13 mouse cellular contexts compared by ENCODE assay signal in the genomic region with DNA sequence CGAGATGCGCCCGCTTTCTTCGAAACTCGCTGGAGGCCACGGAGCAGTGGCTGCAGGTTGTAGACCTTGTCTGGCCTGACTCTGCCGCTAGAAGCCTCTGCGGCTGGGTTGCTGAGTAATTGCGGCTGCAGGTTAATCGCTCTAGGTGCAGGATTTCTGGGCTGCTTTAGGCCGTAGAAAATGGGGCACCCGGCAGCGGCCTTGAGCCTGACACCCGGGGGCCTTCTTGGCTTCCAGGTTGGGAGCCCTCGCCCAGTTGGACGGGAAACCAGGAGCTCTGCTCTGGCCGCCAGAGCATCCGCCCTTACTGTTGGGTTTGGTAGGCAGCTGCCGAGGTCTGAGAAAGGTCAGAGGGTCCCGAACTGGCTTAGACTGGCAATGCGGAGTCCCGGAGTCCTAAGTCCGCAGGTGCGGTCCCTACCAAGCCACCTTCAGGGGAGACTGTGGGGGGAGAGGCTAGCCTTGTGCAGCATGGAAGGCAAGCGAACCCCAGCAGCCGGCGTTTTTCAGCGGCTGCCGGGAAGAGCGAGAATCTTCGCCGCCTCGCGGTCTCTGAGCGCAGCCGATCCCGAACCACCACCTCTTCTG. TPM values are rescaled to one million over a fixed set of nuclear protein-coding genes. Genes with fewer than 3 reads are reported as not detected.
DNase-seq lines count a peak whose midpoint lies in the region; ATAC-seq and TF ChIP-seq lines count a peak whose summit lies in the region.
"Had no signal": no experiment of that assay in that cellular context is flagged by ENCODE, and none has a peak within 500 bp of the region (broad histone marks: within the 10 kb centered on the region; RNA-seq: fewer than 3 reads in every experiment).

No protein-coding gene starts in this region.

- peaks cover 98% of the 10 kb centered on the region for H3K27me3 ChIP-seq in E14TG2a.4 (ENCODE audit: insufficient read depth, low read length)
- H3K27me3 ChIP-seq in hindbrain, embryonic 11.5 days (ENCODE audit: control insufficient read depth, insufficient read depth, low read length): peaks cover 82% of the 10 kb centered on the region
- H3K27me3 ChIP-seq in intestine, embryonic 16.5 days (replicated peaks; ENCODE audit: control insufficient read depth, insufficient read depth, low read length): peaks cover 88% of the 10 kb centered on the region

- H3K36me3 ChIP-seq in E14TG2a.4 (ENCODE audit: insufficient read depth, low read length): no peaks in the 10 kb centered on the region
- no peaks in the 10 kb centered on the region for H3K36me3 ChIP-seq in hindbrain, embryonic 11.5 days (ENCODE audit: control insufficient read depth, insufficient read depth, low read length)
- no peaks in the 10 kb centered on the region for H3K36me3 ChIP-seq in intestine, embryonic 16.5 days (ENCODE audit: control insufficient read depth, insufficient read depth, low read length)
- H3K36me3 ChIP-seq: liver, embryonic 15.5 days had no signal

- no peak for TF ChIP-seq POLR2A in brain, embryonic 14.5 days (IDR thresholded peaks at IDR 0.05; ENCODE audit: borderline replicate concordance, extremely low read depth, insufficient read depth, insufficient read length, poor library complexity, severe bottlenecking)

- peak overlapping the region; percentile 43; the same call in 1 of the 2 replicates for H3K4me3 ChIP-seq in E14TG2a.4 (replicated peaks; ENCODE audit: low read length)
- peak overlapping the region; percentile 48 for H3K4me3 ChIP-seq in hindbrain, embryonic 11.5 days (ENCODE audit: low read depth, low read length)
- no peak overlapping the region for H3K4me3 ChIP-seq in intestine, embryonic 16.5 days (ENCODE audit: low read length)
- H3K4me3 ChIP-seq: erythroblast, embryonic 14.5 days; liver, embryonic 15.5 days had no signal

- TF ChIP-seq CTCF in E14TG2a.4 (conservative IDR thresholded peaks at IDR 0.05; ENCODE audit: low read length): no peak
- TF ChIP-seq CTCF in brain, embryonic 14.5 days (IDR thresholded peaks at IDR 0.05; ENCODE audit: borderline replicate concordance, extremely low read depth, insufficient read depth, insufficient read length): no peak

- peak; percentile 63 for DNase-seq in brain, embryonic 14.5 days (ENCODE audit: low read depth)
- DNase-seq in hindbrain, embryonic 11.5 days (ENCODE audit: low spot score): peak; percentile 65
- peak; percentile 31 to 81 for DNase-seq in kidney, postnatal 25 days
- DNase-seq in Muller cell, postnatal 12 days (ENCODE audit: inconsistent ontology term): no peak
- DNase-seq in cerebellum, adult 11-12 months: no peak
- no peak for DNase-seq in adrenal gland, postnatal 10 days
- DNase-seq: thymus, postnatal 14 days had no signal

- no peaks in the 10 kb centered on the region for H3K9me3 ChIP-seq in E14TG2a.4 (ENCODE audit: low read length)
- no peaks in the 10 kb centered on the region for H3K9me3 ChIP-seq in hindbrain, embryonic 11.5 days (ENCODE audit: control insufficient read depth, low read length)
- H3K9me3 ChIP-seq in intestine, embryonic 16.5 days (ENCODE audit: control insufficient read depth, low read length): no peaks in the 10 kb centered on the region
- H3K9me3 ChIP-seq: liver, embryonic 15.5 days had no signal

- H3K27ac ChIP-seq in hindbrain, embryonic 11.5 days (ENCODE audit: low read depth, low read length): peak overlapping the region; percentile 36; the same call in 1 of the 2 replicates
- H3K27ac ChIP-seq in intestine, embryonic 16.5 days (ENCODE audit: low read length): no peak overlapping the region
- H3K27ac ChIP-seq: liver, embryonic 15.5 days had no signal

- WGBS in hindbrain, embryonic 11.5 days: under 1% methylated on average over 37 of the region's 37 CpGs
- WGBS in intestine, embryonic 16.5 days: under 1% methylated on average over 37 of the region's 37 CpGs

- H3K4me1 ChIP-seq in E14TG2a.4 (replicated peaks; ENCODE audit: low read depth, low read length): peaks cover 59% of the 10 kb centered on the region
- peaks cover 21% of the 10 kb centered on the region for H3K4me1 ChIP-seq in hindbrain, embryonic 11.5 days (replicated peaks; ENCODE audit: control insufficient read depth, insufficient read depth, low read length)
- H3K4me1 ChIP-seq in intestine, embryonic 16.5 days (ENCODE audit: control insufficient read depth, insufficient read depth, low read length): peaks cover 17% of the 10 kb centered on the region

- H3K4me2 ChIP-seq in hindbrain, embryonic 11.5 days (replicated peaks; ENCODE audit: low read depth, low read length): peak overlapping the region; percentile 36
- no peak overlapping the region for H3K4me2 ChIP-seq in intestine, embryonic 16.5 days (ENCODE audit: low read depth, low read length)
- H3K4me2 ChIP-seq: liver, embryonic 15.5 days had no signal

- peak overlapping the region; percentile 63 for H3K9ac ChIP-seq in hindbrain, embryonic 11.5 days (ENCODE audit: low read depth, low read length)
- H3K9ac ChIP-seq in intestine, embryonic 16.5 days (ENCODE audit: low read depth, low read length): no peak overlapping the region
- H3K9ac ChIP-seq: liver, embryonic 15.5 days had no signal

- ATAC-seq in hindbrain, embryonic 11.5 days (ENCODE audit: low FRiP score): no peak
- ATAC-seq in intestine, embryonic 16.5 days: no peak

RNA-seq across cellular contexts. Expression of a gene that starts 3.8 kb away (rescaled TPM):
- 1.9 and 20.3 TPM in 2 replicates for polyA plus RNA-seq in brain, embryonic 14.5 days (2012; rRNA removed)
- polyA plus RNA-seq in hindbrain, embryonic 11.5 days (2014; fragmentation: Nextera tagmentation; extraction: Ambion mirVana): 9.3 and 11.1 TPM in 2 replicates
- polyA plus RNA-seq in intestine, embryonic 16.5 days (2015; fragmentation: Nextera tagmentation; extraction: Ambion mirVana): not detected in 2 replicates
- not detected for total RNA-seq in adrenal gland, postnatal 10 days (2021)
- total RNA-seq: ES-E14; heart, adult 8-10 months had no signal
- polyA plus RNA-seq: erythroblast, embryonic 14.5 days; liver, embryonic 15.5 days had no signal

Comparison
In these comparisons a context has a peak if more than half of its experiments do, and no peak if none do; other contexts are left out.
1. DNase-seq: peak in brain, embryonic 14.5 days (single experiment), hindbrain, embryonic 11.5 days (single experiment) and kidney, postnatal 25 days (2 of 2); none in Muller cell, postnatal 12 days (single experiment), cerebellum, adult 11-12 months (single experiment) and adrenal gland, postnatal 10 days (single experiment).